ENCODE assay signal across 8 mouse cellular contexts in genomic region chr8:119910547-119911257, GRCm38 (mm10). TPM values are rescaled to one million over a fixed set of nuclear protein-coding genes. Genes with fewer than 3 reads are reported as not detected.
DNase-seq lines count a peak whose midpoint lies in the region; ATAC-seq and TF ChIP-seq lines count a peak whose summit lies in the region.

TSS of gene Gm20388 (plus strand) at chr8:119910841.

- peaks cover 31% of the 10 kb centered on the region for H3K79me2 ChIP-seq in liver, adult 2 months (ENCODE audit: control insufficient read depth, insufficient read depth, low read length)

- H3K36me3 ChIP-seq in heart, embryonic 12.5 days = no peaks in the 10 kb centered on the region
- H3K36me3 ChIP-seq in kidney, postnatal 0 days (ENCODE audit: insufficient read depth, low read length) = no peaks in the 10 kb centered on the region
- no peaks in the 10 kb centered on the region for H3K36me3 ChIP-seq in liver, adult 2 months (ENCODE audit: control insufficient read depth, insufficient read depth, low read length)

- peak within 1 kb of the TSS; percentile 87 for H3K27ac ChIP-seq in brown adipose tissue, adult 24 weeks (replicated peaks; ENCODE audit: low read depth, low read length)
- peak within 1 kb of the TSS; percentile 89 for H3K27ac ChIP-seq in heart, embryonic 12.5 days (ENCODE audit: poor library complexity, severe bottlenecking)
- H3K27ac ChIP-seq in kidney, postnatal 0 days = peak within 1 kb of the TSS; percentile 90
- peak within 1 kb of the TSS; percentile 89 for H3K27ac ChIP-seq in liver, adult 2 months (replicated peaks; ENCODE audit: insufficient read depth, low read depth, low read length)

- TF ChIP-seq POLR2A in liver, adult 2 months (IDR thresholded peaks at IDR 0.05; ENCODE audit: extremely low read depth, insufficient read depth, low read length) = peak; percentile 73; the same call in 1 of the 2 replicates

- H3K4me1 ChIP-seq in brown adipose tissue, adult 24 weeks (ENCODE audit: control insufficient read depth, insufficient read depth, insufficient read length, low read length) = peaks cover 15% of the 10 kb centered on the region
- peaks cover 45% of the 10 kb centered on the region for H3K4me1 ChIP-seq in heart, embryonic 12.5 days (replicated peaks)
- H3K4me1 ChIP-seq in kidney, postnatal 0 days (replicated peaks; ENCODE audit: insufficient read depth, low read length) = peaks cover 36% of the 10 kb centered on the region
- peaks cover 25% of the 10 kb centered on the region for H3K4me1 ChIP-seq in liver, adult 2 months (ENCODE audit: control insufficient read depth, insufficient read depth, low read length)

- H3K4me3 ChIP-seq in brown adipose tissue, adult 24 weeks (ENCODE audit: insufficient read depth, low read depth, low read length) = peak within 1 kb of the TSS; percentile 94
- H3K4me3 ChIP-seq in heart, embryonic 12.5 days = peak within 1 kb of the TSS; percentile 84
- peak within 1 kb of the TSS; percentile 82 for H3K4me3 ChIP-seq in kidney, postnatal 0 days (replicated peaks; ENCODE audit: low read depth, low read length)
- H3K4me3 ChIP-seq in liver, adult 2 months (ENCODE audit: insufficient read depth, low read depth, low read length) = peak within 1 kb of the TSS; percentile 87

- H3K4me2 ChIP-seq in heart, embryonic 12.5 days = peak within 1 kb of the TSS; percentile 95
- H3K4me2 ChIP-seq in kidney, postnatal 0 days (ENCODE audit: low read length) = peak within 1 kb of the TSS; percentile 93

- WGBS in heart, embryonic 12.5 days = under 1% methylated on average over 96 of the region's 97 CpGs
- 0% methylated on average over 59 of the region's 97 CpGs for WGBS in kidney, postnatal 0 days
- under 1% methylated on average over 80 of the region's 97 CpGs for WGBS in liver, adult 2 months

- no peaks in the 10 kb centered on the region for H3K9me3 ChIP-seq in heart, embryonic 12.5 days (replicated peaks)
- H3K9me3 ChIP-seq in kidney, postnatal 0 days (replicated peaks; ENCODE audit: low read length) = no peaks in the 10 kb centered on the region

- no peaks in the 10 kb centered on the region for H3K27me3 ChIP-seq in heart, embryonic 12.5 days (replicated peaks)
- H3K27me3 ChIP-seq in kidney, postnatal 0 days (ENCODE audit: insufficient read depth, low read length) = no peaks in the 10 kb centered on the region
- no peaks in the 10 kb centered on the region for H3K27me3 ChIP-seq in liver, adult 2 months (ENCODE audit: control insufficient read depth, insufficient read depth, low read length)

- peak; percentile 88 for ATAC-seq in erythroid progenitor cell, adult 5-6 weeks (replicated peaks; ENCODE audit: low FRiP score, poor library complexity, severe bottlenecking)
- peak; percentile 93 for ATAC-seq in heart, embryonic 12.5 days (ENCODE audit: insufficient number of reproducible peaks, low FRiP score)
- peak; percentile 94 for ATAC-seq in kidney, postnatal 0 days (replicated peaks; ENCODE audit: low FRiP score, low read depth)
- peak; percentile 77 for ATAC-seq in monocyte, adult 5-6 weeks (replicated peaks; ENCODE audit: insufficient number of reproducible peaks, low FRiP score, low TSS enrichment, poor library complexity, severe bottlenecking)

- TF ChIP-seq CTCF in kidney, postnatal 0 days (IDR thresholded peaks at IDR 0.05; ENCODE audit: low read depth) = no peak
- no peak for TF ChIP-seq CTCF in liver, adult 2 months (IDR thresholded peaks at IDR 0.05; ENCODE audit: low read depth, low read length)

- peak within 1 kb of the TSS; percentile 95 for H3K9ac ChIP-seq in heart, embryonic 12.5 days
- H3K9ac ChIP-seq in kidney, postnatal 0 days (ENCODE audit: low read depth, low read length) = peak within 1 kb of the TSS; percentile 90
- H3K9ac ChIP-seq in liver, adult 2 months (ENCODE audit: low read depth, low read length) = peak within 1 kb of the TSS; percentile 99

- peak; percentile 96 for DNase-seq in CD4-positive, CD25-positive, alpha-beta regulatory T cell, adult 2 months (ENCODE audit: low read depth, low spot score)
- DNase-seq in kidney, postnatal 0 days (ENCODE audit: low spot score) = peak; percentile 94
- DNase-seq in liver, adult 2 months (ENCODE audit: extremely low read depth, low read depth, low spot score) = peak; percentile 68
- DNase-seq in spleen, postnatal 36 days (ENCODE audit: low spot score in 2 of 2) = peak; percentile 89 to 90

RNA-seq across cellular contexts. Expression of gene Gm20388, which starts in this region (rescaled TPM):
- 40.2 and 44.7 TPM in 2 replicates for polyA plus RNA-seq in brown adipose tissue, adult 24 weeks (2012; ENCODE audit: insufficient read depth, insufficient read length, missing spikeins)
- 4.2 and 5.0 TPM in 2 replicates for total RNA-seq in erythroid progenitor cell, adult 5-6 weeks (2015; ENCODE audit: low replicate concordance)
- total RNA-seq in erythroid progenitor cell, adult 5-6 weeks (2017; ENCODE audit: low replicate concordance) = 7.4 TPM in 1 of 2 replicates, not detected in the other
- polyA plus RNA-seq in heart, embryonic 12.5 days (2016; fragmentation: Nextera tagmentation; extraction: Ambion mirVana) = 4.0 TPM in 1 of 2 replicates, not detected in the other
- not detected in 2 replicates for polyA plus RNA-seq in kidney, postnatal 0 days (2015; fragmentation: Nextera tagmentation; extraction: Ambion mirVana)
- total RNA-seq in liver, adult 2 months (2014; rRNA removed) = 6.4 and 8.3 TPM in 2 replicates
- polyA plus RNA-seq in liver, adult 2 months (2012; rRNA removed) = 19.9 TPM in 2 replicates
- total RNA-seq in monocyte, adult 5-6 weeks (2017) = 10.0 to 63.8 TPM (median 16.1 TPM) in 3 replicates

Comparison
In these comparisons a context has a peak if more than half of its experiments do, and no peak if none do; other contexts are left out.
1. Peak in every context shown above with its lines: DNase-seq, ATAC-seq, H3K4me3 ChIP-seq and H3K27ac ChIP-seq.
2. Peak in DNase-seq, ATAC-seq, H3K4me3 ChIP-seq, H3K27ac ChIP-seq, H3K9ac ChIP-seq and H3K4me2 ChIP-seq in kidney, postnatal 0 days; RNA of the gene not detected or under 1 TPM.